Comparison of ENCODE assay signal across 8 mouse cellular contexts in the genomic region with DNA sequence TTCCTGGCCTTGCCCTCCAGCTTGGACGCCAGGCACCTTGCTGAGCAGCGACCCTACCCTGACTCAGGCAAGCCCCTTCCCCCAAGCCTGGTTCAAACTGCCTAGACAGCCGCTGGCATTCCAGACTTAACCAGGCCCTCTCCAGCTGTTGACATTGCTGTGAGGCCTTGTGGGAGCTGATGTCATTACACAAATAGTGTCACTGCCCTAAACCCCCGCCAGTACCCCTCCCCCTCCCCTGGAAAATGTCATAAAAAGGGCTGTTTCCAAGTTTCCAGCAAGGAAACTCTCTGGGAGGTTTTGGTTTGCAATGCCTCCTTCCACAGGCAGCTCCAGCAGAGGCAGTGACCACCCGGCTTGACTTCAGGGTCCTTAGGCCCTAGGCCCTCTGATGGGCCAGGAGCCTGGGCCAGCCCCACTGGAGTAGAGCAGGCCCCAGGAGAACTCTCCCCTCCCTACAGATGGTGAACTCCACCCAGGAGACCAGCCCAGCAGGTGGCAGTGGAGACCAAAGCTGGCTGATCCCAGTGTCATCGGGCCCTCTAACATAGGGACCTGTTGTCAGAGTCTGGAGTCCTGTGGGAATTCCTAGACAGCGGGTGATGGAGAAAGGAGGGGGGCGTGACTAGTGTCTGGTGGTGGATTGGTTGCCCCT.
DNase-seq lines count a peak whose midpoint lies in the region; ATAC-seq and TF ChIP-seq lines count a peak whose summit lies in the region.

No protein-coding gene starts in this region.

- no peak overlapping the region for H3K9ac ChIP-seq in midbrain, embryonic 12.5 days (replicated peaks)

- H3K36me3 ChIP-seq in testis, adult 2 months (ENCODE audit: control insufficient read depth, insufficient read depth, low read length), result no peaks in the 10 kb centered on the region
- H3K36me3 ChIP-seq in midbrain, embryonic 12.5 days, result 0 out of 2 replicates have a peak, but pooled peaks cover 6% of the 10 kb centered on the region

- no peaks in the 10 kb centered on the region for H3K9me3 ChIP-seq in midbrain, embryonic 12.5 days

- 53% methylated on average over 8 of the region's 8 CpGs for WGBS in midbrain, embryonic 12.5 days

- H3K4me3 ChIP-seq in testis, adult 2 months (ENCODE audit: control insufficient read depth, low read depth, low read length), result no peak overlapping the region
- H3K4me3 ChIP-seq in midbrain, embryonic 12.5 days, result no peak overlapping the region

- TF ChIP-seq CTCF in testis, adult 2 months (IDR thresholded peaks at IDR 0.05; ENCODE audit: control insufficient read depth, insufficient read depth, insufficient replicate concordance, low read depth, low read length), result peak; percentile 29; the same call in 1 of the 2 replicates

- ATAC-seq in midbrain, embryonic 12.5 days (ENCODE audit: low FRiP score, low read depth), result 0 out of 2 replicates have a peak, but pooled peaks have one; percentile 6
- ATAC-seq in cerebellum, adult (ENCODE audit: insufficient number of reproducible peaks, low FRiP score, low TSS enrichment), result no peak

- no peak for TF ChIP-seq POLR2A in testis, adult 2 months (IDR thresholded peaks at IDR 0.05; ENCODE audit: control insufficient read depth, low read depth, low read length)

- intact Hi-C loops in heart, postnatal 10 days (cut with DNase I), result loop anchor here (2.0 to 5.0 kb wide), 2 partner anchors 197 to 210 kb away; no protein-coding TSS in a partner anchor

- H3K4me2 ChIP-seq in midbrain, embryonic 12.5 days (replicated peaks), result no peak overlapping the region

- H3K27ac ChIP-seq in testis, adult 2 months (ENCODE audit: control insufficient read depth, insufficient read depth, low read depth, low read length), result no peak overlapping the region
- peak overlapping the region; percentile 42; the same call in 1 of the 2 replicates for H3K27ac ChIP-seq in midbrain, embryonic 12.5 days (replicated peaks)

- peaks cover 12% of the 10 kb centered on the region for H3K4me1 ChIP-seq in testis, adult 2 months (ENCODE audit: control insufficient read depth, insufficient read depth, low read length)
- H3K4me1 ChIP-seq in midbrain, embryonic 12.5 days, result peaks cover 42% of the 10 kb centered on the region

- DNase-seq in testis, postnatal 14 days (ENCODE audit: low spot score), result no peak
- peak; percentile 66 for DNase-seq in embryo, embryonic 10.5 days (ENCODE audit: low spot score)
- peak; percentile 80 to 86 for DNase-seq in heart, postnatal 10 days
- DNase-seq in kidney, postnatal 36 days, result peak; percentile 52 to 81
- DNase-seq in c-Kit-positive CD71-positive TER-119-positive erythroid progenitor cells, embryonic 14.5 days (ENCODE audit: low spot score), result no peak

- no peaks in the 10 kb centered on the region for H3K27me3 ChIP-seq in testis, adult 2 months (ENCODE audit: control insufficient read depth, insufficient read depth, low read length)
- H3K27me3 ChIP-seq in midbrain, embryonic 12.5 days, result peaks cover 31% of the 10 kb centered on the region

Comparison
In these comparisons a context has a peak if more than half of its experiments do, and no peak if none do; other contexts are left out.
1. DNase-seq: peak in embryo, embryonic 10.5 days (single experiment), heart, postnatal 10 days (2 of 2) and kidney, postnatal 36 days (2 of 2); none in testis, postnatal 14 days (single experiment) and c-Kit-positive CD71-positive TER-119-positive erythroid progenitor cells, embryonic 14.5 days (single experiment).